In the genomic region with DNA sequence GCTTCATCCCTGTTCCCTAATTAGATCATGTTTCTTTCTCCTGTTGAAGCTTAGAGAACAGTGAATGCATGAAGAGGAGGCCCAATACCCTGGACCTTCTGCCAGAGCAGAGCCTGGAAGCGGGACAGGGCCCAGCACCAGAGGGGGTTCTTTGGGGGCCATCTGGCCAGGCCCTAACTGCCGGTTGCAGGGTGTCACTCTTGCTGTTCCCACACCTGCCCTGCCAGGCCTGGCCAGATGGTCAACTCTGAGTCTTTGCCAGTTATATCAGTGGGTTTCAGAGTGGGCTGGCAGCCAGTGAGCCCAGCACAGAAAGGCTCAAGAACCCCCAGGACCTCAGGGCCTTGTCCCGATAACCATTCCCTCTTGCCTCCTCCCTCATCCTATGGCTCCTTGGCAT, we compare ENCODE assay signal across 10 mouse cellular contexts. TPM values are rescaled to one million over a fixed set of nuclear protein-coding genes. Genes with fewer than 3 reads are reported as not detected.
DNase-seq lines count a peak whose midpoint lies in the region; ATAC-seq and TF ChIP-seq lines count a peak whose summit lies in the region.
"Had no signal": no experiment of that assay in that cellular context is flagged by ENCODE, and none has a peak within 500 bp of the region (broad histone marks: within the 10 kb centered on the region; RNA-seq: fewer than 3 reads in every experiment).

No protein-coding gene starts in this region.

- intact Hi-C loops in heart, adult 2 months (cut with DNase I): no loop called here

- WGBS in heart, embryonic 11.5 days (ENCODE audit: insufficient replicate concordance): 84% methylated on average over 3 of the region's 3 CpGs
- 56% methylated on average over 3 of the region's 3 CpGs for WGBS in hindbrain, embryonic 11.5 days
- WGBS in midbrain, embryonic 16.5 days: 59% methylated on average over 3 of the region's 3 CpGs
- 87% methylated on average over 3 of the region's 3 CpGs for whole genome bisulfite sequencing in heart, adult 2 months

- no peak for TF ChIP-seq EP300 in heart, adult 2 months (IDR thresholded peaks at IDR 0.05; ENCODE audit: insufficient read depth, low read depth, low read length)

- H3K4me1 ChIP-seq in heart, embryonic 11.5 days (ENCODE audit: control insufficient read depth, insufficient read depth, low read length): peaks cover 16% of the 10 kb centered on the region
- H3K4me1 ChIP-seq in hindbrain, embryonic 11.5 days (replicated peaks; ENCODE audit: control insufficient read depth, insufficient read depth, low read length): peaks cover 9% of the 10 kb centered on the region; the same call in 1 of the 2 replicates
- peaks cover 26% of the 10 kb centered on the region for H3K4me1 ChIP-seq in midbrain, embryonic 16.5 days (ENCODE audit: control insufficient read depth, insufficient read depth, low read length)
- H3K4me1 ChIP-seq in heart, adult 2 months (ENCODE audit: control insufficient read depth, insufficient read depth, low read length): peaks cover 4% of the 10 kb centered on the region

- H3K27ac ChIP-seq in heart, embryonic 11.5 days (ENCODE audit: low read depth, low read length): no peak overlapping the region
- H3K27ac ChIP-seq in hindbrain, embryonic 11.5 days (ENCODE audit: low read depth, low read length): peak overlapping the region; percentile 58; the same call in 1 of the 2 replicates
- H3K27ac ChIP-seq in midbrain, embryonic 16.5 days (ENCODE audit: low read length): 0 out of 2 replicates have a peak overlapping the region, but pooled peaks have one; percentile 2
- no peak overlapping the region for H3K27ac ChIP-seq in heart, adult 2 months

- no peaks in the 10 kb centered on the region for H3K9me3 ChIP-seq in heart, embryonic 11.5 days (replicated peaks; ENCODE audit: control insufficient read depth, low read length)
- no peaks in the 10 kb centered on the region for H3K9me3 ChIP-seq in hindbrain, embryonic 11.5 days (ENCODE audit: control insufficient read depth, low read length)
- no peaks in the 10 kb centered on the region for H3K9me3 ChIP-seq in midbrain, embryonic 16.5 days (replicated peaks; ENCODE audit: control insufficient read depth, low read length, poor library complexity, severe bottlenecking)

- H3K4me3 ChIP-seq in heart, embryonic 11.5 days (ENCODE audit: low read depth, low read length): no peak overlapping the region
- 0 out of 2 replicates have a peak overlapping the region, but pooled peaks have one; percentile 93 for H3K4me3 ChIP-seq in hindbrain, embryonic 11.5 days (ENCODE audit: low read depth, low read length)
- peak overlapping the region; percentile 95; the same call in 1 of the 2 replicates for H3K4me3 ChIP-seq in midbrain, embryonic 16.5 days (ENCODE audit: low read depth, low read length)
- H3K4me3 ChIP-seq in heart, adult 2 months: no peak overlapping the region

- peak overlapping the region; percentile 91; the same call in 1 of the 2 replicates for H3K4me2 ChIP-seq in heart, embryonic 11.5 days
- H3K4me2 ChIP-seq in hindbrain, embryonic 11.5 days (replicated peaks; ENCODE audit: low read depth, low read length): peak overlapping the region; percentile 87
- peak overlapping the region; percentile 87 for H3K4me2 ChIP-seq in midbrain, embryonic 16.5 days (ENCODE audit: low read length)

- peaks cover 9% of the 10 kb centered on the region for H3K27me3 ChIP-seq in heart, embryonic 11.5 days (ENCODE audit: control insufficient read depth, insufficient read depth, low read length)
- H3K27me3 ChIP-seq in hindbrain, embryonic 11.5 days (ENCODE audit: control insufficient read depth, insufficient read depth, low read length): 0 out of 2 replicates have a peak, but pooled peaks cover 2% of the 10 kb centered on the region
- H3K27me3 ChIP-seq in midbrain, embryonic 16.5 days (ENCODE audit: control insufficient read depth, insufficient read depth, low read depth, low read length): no peaks in the 10 kb centered on the region
- H3K27me3 ChIP-seq in heart, adult 2 months (ENCODE audit: control insufficient read depth, insufficient read depth, low read length): no peaks in the 10 kb centered on the region

- no peaks in the 10 kb centered on the region for H3K79me2 ChIP-seq in heart, adult 2 months (replicated peaks; ENCODE audit: control insufficient read depth, insufficient read depth, low read length)

- no peak for ATAC-seq in heart, embryonic 11.5 days (replicated peaks; ENCODE audit: insufficient number of reproducible peaks, low FRiP score, low TSS enrichment)
- ATAC-seq in hindbrain, embryonic 11.5 days (ENCODE audit: low FRiP score): no peak
- no peak for ATAC-seq in midbrain, embryonic 16.5 days
- ATAC-seq: intestine, postnatal 0 days had no signal

- TF ChIP-seq POLR2A in heart, adult 2 months (IDR thresholded peaks at IDR 0.05; ENCODE audit: insufficient read depth, low read depth, low read length): no peak

- no peak for DNase-seq in heart, adult 11 months
- DNase-seq in cerebellum, postnatal 10 days: peak; percentile 96 to 98
- no peak for DNase-seq in hindbrain, embryonic 11.5 days (ENCODE audit: low spot score)
- no peak for DNase-seq in natural killer cell, adult 2 months (ENCODE audit: low spot score in 2 of 2)
- no peak for DNase-seq in kidney, adult 9 months
- no peak for DNase-seq in heart, adult 2 months

- no peak overlapping the region for H3K9ac ChIP-seq in heart, embryonic 11.5 days (ENCODE audit: low read depth, low read length)
- peak overlapping the region; percentile 15; the same call in 1 of the 2 replicates for H3K9ac ChIP-seq in hindbrain, embryonic 11.5 days (ENCODE audit: low read depth, low read length)
- peak overlapping the region; percentile 42 for H3K9ac ChIP-seq in midbrain, embryonic 16.5 days (ENCODE audit: low read depth, low read length)
- no peak overlapping the region for H3K9ac ChIP-seq in heart, adult 2 months (ENCODE audit: low read depth, low read length)

- no peaks in the 10 kb centered on the region for H3K36me3 ChIP-seq in heart, embryonic 11.5 days (ENCODE audit: control insufficient read depth, insufficient read depth, low read length)
- H3K36me3 ChIP-seq in hindbrain, embryonic 11.5 days (ENCODE audit: control insufficient read depth, insufficient read depth, low read length): no peaks in the 10 kb centered on the region
- 0 out of 2 replicates have a peak, but pooled peaks cover 6% of the 10 kb centered on the region for H3K36me3 ChIP-seq in midbrain, embryonic 16.5 days (ENCODE audit: control insufficient read depth, insufficient read depth, low read length)
- no peaks in the 10 kb centered on the region for H3K36me3 ChIP-seq in heart, adult 2 months (ENCODE audit: control insufficient read depth, insufficient read depth, low read length)

- TF ChIP-seq CTCF in heart, adult 2 months (IDR thresholded peaks at IDR 0.05): no peak

RNA-seq across cellular contexts. Expression of gene Shf, which starts 2.9 kb away (rescaled TPM):
- polyA plus RNA-seq in heart, embryonic 11.5 days (2014; fragmentation: Nextera tagmentation; extraction: Ambion mirVana): 3.7 and 3.8 TPM in 2 replicates
- 10.3 and 11.7 TPM in 2 replicates for polyA plus RNA-seq in hindbrain, embryonic 11.5 days (2014; fragmentation: Nextera tagmentation; extraction: Ambion mirVana)
- 8.9 and 9.5 TPM in 2 replicates for polyA plus RNA-seq in midbrain, embryonic 16.5 days (2015; fragmentation: Nextera tagmentation; extraction: Ambion mirVana)
- total RNA-seq in heart, adult 2 months (2021): 1 to 10 TPM; 3.5 to 5.3 TPM
- polyA plus RNA-seq in heart, adult 2 months (2012; rRNA removed): 3.5 and 5.6 TPM in 2 replicates

RNA-seq across cellular contexts. Expression of gene Duox1, which starts 50.6 kb away (rescaled TPM):
- polyA plus RNA-seq in heart, embryonic 11.5 days (2014; fragmentation: Nextera tagmentation; extraction: Ambion mirVana): not detected in 2 replicates
- polyA plus RNA-seq in hindbrain, embryonic 11.5 days (2014; fragmentation: Nextera tagmentation; extraction: Ambion mirVana): 0.12 TPM in 1 of 2 replicates, not detected in the other
- polyA plus RNA-seq in midbrain, embryonic 16.5 days (2015; fragmentation: Nextera tagmentation; extraction: Ambion mirVana): 0.07 and 0.11 TPM in 2 replicates
- under 1 TPM; 0.10 to 0.34 TPM for total RNA-seq in heart, adult 2 months (2021)
- 0.51 and 0.73 TPM in 2 replicates for polyA plus RNA-seq in heart, adult 2 months (2012; rRNA removed)
- total RNA-seq: left cerebral cortex, adult 18-20 months had no signal
- polyA plus RNA-seq: intestine, postnatal 0 days had no signal

RNA-seq across cellular contexts. Expression of gene Duoxa1, which starts 52.5 kb away (rescaled TPM):
- polyA plus RNA-seq in heart, embryonic 11.5 days (2014; fragmentation: Nextera tagmentation; extraction: Ambion mirVana): not detected in 2 replicates
- polyA plus RNA-seq in hindbrain, embryonic 11.5 days (2014; fragmentation: Nextera tagmentation; extraction: Ambion mirVana): 0.07 TPM in 1 of 2 replicates, not detected in the other
- polyA plus RNA-seq in midbrain, embryonic 16.5 days (2015; fragmentation: Nextera tagmentation; extraction: Ambion mirVana): 0.17 and 0.26 TPM in 2 replicates
- total RNA-seq in heart, adult 2 months (2021): under 1 TPM; 0.23 to 0.37 TPM
- 1.1 and 1.5 TPM in 2 replicates for polyA plus RNA-seq in heart, adult 2 months (2012; rRNA removed)
- polyA plus RNA-seq: intestine, postnatal 0 days had no signal

Comparison
In these comparisons a context has a peak if more than half of its experiments do, and no peak if none do; other contexts are left out.
1. H3K27ac ChIP-seq: peak in hindbrain, embryonic 11.5 days (single experiment) and midbrain, embryonic 16.5 days (single experiment); none in heart, embryonic 11.5 days (single experiment) and heart, adult 2 months (single experiment).
2. H3K4me3 ChIP-seq: peak in hindbrain, embryonic 11.5 days (single experiment) and midbrain, embryonic 16.5 days (single experiment); none in heart, embryonic 11.5 days (single experiment) and heart, adult 2 months (single experiment).
3. H3K9ac ChIP-seq: peak in hindbrain, embryonic 11.5 days (single experiment) and midbrain, embryonic 16.5 days (single experiment); none in heart, embryonic 11.5 days (single experiment) and heart, adult 2 months (single experiment).
4. DNase-seq: peak in cerebellum, postnatal 10 days (2 of 2); none in heart, adult 11 months (single experiment), hindbrain, embryonic 11.5 days (single experiment), natural killer cell, adult 2 months (0 of 2), kidney, adult 9 months (single experiment) and heart, adult 2 months (0 of 2).
5. Peak in every context shown above with its lines, with median percentiles within 50 percentile points of each other: H3K4me2 ChIP-seq.